Mouse (Mus musculus): ENCODE measurements around the gene Crybg1. TPM values are rescaled to one million over a fixed set of nuclear protein-coding genes. Genes with fewer than 3 reads are reported as not detected.

The Crybg1 gene
- polyA plus RNA-seq, 2 experiments: 3.1 to 5.1 TPM

GRCm38 (mm10) chr10:44150501-44150900 is 1.8 kb upstream of the Crybg1 start:
- Histone ChIP-seq H3K4me1 (ENCODE audit: control insufficient read depth, insufficient read depth, low read length) (peaks cover 9% of the 10 kb centered on the region; the same call in 1 of the 2 replicates), H3K9me3 (ENCODE audit: control insufficient read depth, low read length) (no peaks in the 10 kb centered on the region), H3K4me2 (replicated peaks; ENCODE audit: low read depth, low read length, severe bottlenecking) (no peak overlapping the region), H3K4me3 (replicated peaks; ENCODE audit: low read length) (no peak overlapping the region), H3K36me3 (ENCODE audit: control insufficient read depth, insufficient read depth, low read length) (no peaks in the 10 kb centered on the region), H3K9ac (ENCODE audit: low read depth, low read length, severe bottlenecking) (no peak overlapping the region), H3K27ac (replicated peaks; ENCODE audit: low read depth, low read length) (no peak overlapping the region), H3K27me3 (ENCODE audit: control insufficient read depth, insufficient read depth, low read length) (no peaks in the 10 kb centered on the region)
- ATAC-seq (ENCODE audit: low FRiP score, low read depth) (no peak), DNase-seq (ENCODE audit: low spot score) (no peak)
- no peak for TF ChIP-seq POLR2A (IDR thresholded peaks at IDR 0.05; ENCODE audit: borderline replicate concordance, extremely low read depth, insufficient read depth, insufficient read length)
- 90% methylated on average over 2 of the region's 2 CpGs for WGBS

- Histone ChIP-seq H3K9me3 (ENCODE audit: control insufficient read depth, low read length) (no peaks in the 10 kb centered on the region), H3K4me2 (replicated peaks; ENCODE audit: low read depth, low read length, severe bottlenecking) (no peak overlapping the region), H3K9ac (ENCODE audit: low read depth, low read length, severe bottlenecking) (no peak overlapping the region), H3K36me3 (ENCODE audit: control insufficient read depth, insufficient read depth, low read length) (no peaks in the 10 kb centered on the region), H3K27me3 (ENCODE audit: control insufficient read depth, insufficient read depth, low read length) (no peaks in the 10 kb centered on the region), H3K4me1 (ENCODE audit: control insufficient read depth, insufficient read depth, low read length) (no peaks in the 10 kb centered on the region), H3K4me3 (replicated peaks; ENCODE audit: low read length) (no peak overlapping the region), H3K27ac (replicated peaks; ENCODE audit: low read depth, low read length) (no peak overlapping the region)
- TF ChIP-seq POLR2A (IDR thresholded peaks at IDR 0.05; ENCODE audit: borderline replicate concordance, extremely low read depth, insufficient read depth, insufficient read length): no peak
- no peak for ATAC-seq (ENCODE audit: low FRiP score, low read depth)
- no peak for DNase-seq (ENCODE audit: low spot score)
- 68% methylated on average over 10 of the region's 10 CpGs for WGBS
Observed at GRCm38 (mm10) chr10:44143401-44143800, 5.3 kb downstream of the Crybg1 start.

GRCm38 (mm10) chr10:44138137-44138855 is 10.4 kb downstream of the Crybg1 start:
- no peaks in the 10 kb centered on the region for H3K9me3 ChIP-seq (ENCODE audit: control insufficient read depth, low read length)
- H3K4me3 ChIP-seq (replicated peaks; ENCODE audit: low read length): no peak overlapping the region
- H3K27me3 ChIP-seq (ENCODE audit: control insufficient read depth, insufficient read depth, low read length): no peaks in the 10 kb centered on the region
- no peaks in the 10 kb centered on the region for H3K36me3 ChIP-seq (ENCODE audit: control insufficient read depth, insufficient read depth, low read length)
- no peak overlapping the region for H3K27ac ChIP-seq (replicated peaks; ENCODE audit: low read depth, low read length)
- DNase-seq (ENCODE audit: low spot score) (no peak), ATAC-seq (ENCODE audit: low FRiP score, low read depth) (no peak)
- no peak overlapping the region for H3K9ac ChIP-seq (ENCODE audit: low read depth, low read length, severe bottlenecking)
- no peak overlapping the region for H3K4me2 ChIP-seq (replicated peaks; ENCODE audit: low read depth, low read length, severe bottlenecking)
- H3K4me1 ChIP-seq (ENCODE audit: control insufficient read depth, insufficient read depth, low read length): no peaks in the 10 kb centered on the region
- WGBS: 66% methylated on average over 13 of the region's 13 CpGs
- TF ChIP-seq POLR2A (IDR thresholded peaks at IDR 0.05; ENCODE audit: borderline replicate concordance, extremely low read depth, insufficient read depth, insufficient read length): no peak

- Histone ChIP-seq H3K9ac (ENCODE audit: low read depth, low read length, severe bottlenecking) (no peak overlapping the region), H3K4me1 (ENCODE audit: control insufficient read depth, insufficient read depth, low read length) (no peaks in the 10 kb centered on the region), H3K27me3 (ENCODE audit: control insufficient read depth, insufficient read depth, low read length) (no peaks in the 10 kb centered on the region), H3K27ac (replicated peaks; ENCODE audit: low read depth, low read length) (no peak overlapping the region), H3K36me3 (ENCODE audit: control insufficient read depth, insufficient read depth, low read length) (no peaks in the 10 kb centered on the region), H3K4me3 (replicated peaks; ENCODE audit: low read length) (no peak overlapping the region), H3K9me3 (ENCODE audit: control insufficient read depth, low read length) (no peaks in the 10 kb centered on the region), H3K4me2 (replicated peaks; ENCODE audit: low read depth, low read length, severe bottlenecking) (no peak overlapping the region)
- 62% methylated on average over 5 of the region's 5 CpGs for WGBS
- ATAC-seq (ENCODE audit: low FRiP score, low read depth): no peak
- no peak for TF ChIP-seq POLR2A (IDR thresholded peaks at IDR 0.05; ENCODE audit: borderline replicate concordance, extremely low read depth, insufficient read depth, insufficient read length)
- DNase-seq (ENCODE audit: low spot score): no peak
Observed at GRCm38 (mm10) chr10:44126047-44126446, 22.6 kb downstream of the Crybg1 start.

GRCm38 (mm10) chr10:44124400-44124933 is 24.2 kb downstream of the Crybg1 start:
- Histone ChIP-seq H3K9me3 (ENCODE audit: control insufficient read depth, low read length) (no peaks in the 10 kb centered on the region), H3K36me3 (ENCODE audit: control insufficient read depth, insufficient read depth, low read length) (no peaks in the 10 kb centered on the region), H3K27ac (replicated peaks; ENCODE audit: low read depth, low read length) (no peak overlapping the region), H3K4me2 (replicated peaks; ENCODE audit: low read depth, low read length, severe bottlenecking) (no peak overlapping the region), H3K9ac (ENCODE audit: low read depth, low read length, severe bottlenecking) (no peak overlapping the region), H3K4me1 (ENCODE audit: control insufficient read depth, insufficient read depth, low read length) (no peaks in the 10 kb centered on the region), H3K27me3 (ENCODE audit: control insufficient read depth, insufficient read depth, low read length) (no peaks in the 10 kb centered on the region), H3K4me3 (replicated peaks; ENCODE audit: low read length) (no peak overlapping the region)
- DNase-seq (ENCODE audit: low spot score) (no peak), ATAC-seq (ENCODE audit: low FRiP score, low read depth) (no peak)
- 79% methylated on average over 6 of the region's 6 CpGs for WGBS
- TF ChIP-seq POLR2A (IDR thresholded peaks at IDR 0.05; ENCODE audit: borderline replicate concordance, extremely low read depth, insufficient read depth, insufficient read length): no peak
